Mouse (Mus musculus) R1 (cell line): ENCODE measurements at regions not wholly inside any gene's neighbourhood (a gene's known extent, or its start where the extent isn't known, plus 50 kb on each side); places are given as distances from the start of the nearest gene placed in this dataset.

Experiments
- DNase-seq: peaks from one replicate; pipeline ENCODE4 v3.0.0-alpha.2; 2018; ENCODE audit warnings: low read depth, low spot score

GRCm38 (mm10) chr3:155662280-155662679 lies 569.0 kb downstream of the Lrriq3 start:
- no peak for DNase-seq

DNA sequence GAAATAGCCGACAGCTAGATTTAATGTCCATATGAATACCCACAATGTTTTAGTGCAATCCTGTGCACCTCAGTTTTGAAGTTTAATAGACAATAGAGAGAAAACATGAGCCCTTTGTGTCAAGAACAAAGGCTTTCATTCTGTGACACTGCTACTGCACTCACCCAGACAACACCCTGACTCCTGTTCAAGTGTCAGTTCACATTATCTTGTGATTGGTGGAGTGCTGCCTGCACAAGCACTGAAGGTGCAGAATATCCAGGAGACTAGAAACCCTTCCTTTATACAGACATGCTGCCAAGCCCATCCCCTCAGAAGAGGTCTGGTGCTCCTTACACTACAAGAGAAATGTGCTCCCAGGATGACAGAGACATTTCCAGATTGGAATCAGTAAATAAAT lies 579.3 kb downstream of the Lrriq3 start:
- DNase-seq = no peak

- DNase-seq = no peak
Measured at GRCm38 (mm10) chr3:155680200-155680599, 587.0 kb downstream of the Lrriq3 start.

DNA sequence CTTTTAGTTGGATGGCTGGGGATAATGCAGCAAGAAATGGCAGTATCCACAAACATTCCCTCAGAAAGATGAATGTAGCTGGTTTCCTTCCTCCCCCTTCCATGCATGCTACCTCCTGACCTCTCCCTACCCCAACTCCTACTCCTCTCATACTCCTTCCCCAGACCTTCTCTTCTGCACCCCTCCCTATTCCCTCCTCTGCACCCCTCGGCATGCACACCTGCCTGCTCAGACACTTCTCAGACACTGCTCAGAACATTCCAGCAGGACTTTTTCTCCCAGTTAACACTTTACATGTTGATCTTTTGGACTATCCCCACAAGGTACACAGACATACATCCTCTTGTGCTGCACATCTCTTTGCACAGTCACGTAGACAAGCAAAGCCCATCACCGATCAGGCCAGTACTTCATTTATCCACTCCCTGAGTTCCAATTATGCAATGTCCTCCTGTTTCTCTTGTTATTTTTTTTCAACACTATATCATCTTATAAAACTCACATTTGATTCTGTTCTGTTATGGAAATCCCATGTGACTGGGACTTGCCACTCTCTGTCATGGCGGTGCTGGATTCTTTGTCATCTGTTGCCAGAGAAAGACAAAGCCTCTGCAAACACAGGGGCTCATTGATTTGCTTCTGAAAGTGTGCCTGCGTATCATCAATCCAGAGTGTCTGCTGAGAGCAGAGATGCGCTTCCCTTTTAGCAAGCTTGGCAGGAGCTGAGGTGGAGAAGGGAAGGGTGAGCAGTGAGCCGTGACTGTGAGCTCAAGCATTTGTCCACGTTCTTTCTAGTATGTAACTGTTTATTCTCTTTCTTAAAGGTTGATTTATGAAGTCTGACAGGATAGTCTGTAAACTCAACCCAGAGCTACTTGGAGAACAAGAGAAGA lies 589.9 kb downstream of the Lrriq3 start:
- no peak for DNase-seq

DNA sequence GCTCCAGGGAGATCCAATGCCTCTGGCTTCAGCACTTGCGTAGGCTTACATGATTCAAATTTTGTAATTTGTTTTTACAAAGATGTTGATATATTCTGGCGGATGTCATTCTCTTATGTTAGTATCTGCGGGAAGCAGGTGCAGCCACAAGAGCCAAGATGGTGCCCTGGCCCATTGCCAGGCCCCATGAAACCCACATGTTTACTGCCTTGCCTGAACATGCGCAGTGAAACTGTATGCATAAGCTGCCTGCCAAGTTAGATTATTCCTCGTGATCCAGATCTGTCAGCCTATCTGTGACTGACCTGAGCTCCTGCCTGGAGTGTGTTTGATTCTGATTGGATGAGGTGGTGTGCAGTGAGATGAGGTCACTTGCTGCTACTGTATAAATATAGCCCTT lies 595.1 kb downstream of the Lrriq3 start:
- DNase-seq = no peak

DNA sequence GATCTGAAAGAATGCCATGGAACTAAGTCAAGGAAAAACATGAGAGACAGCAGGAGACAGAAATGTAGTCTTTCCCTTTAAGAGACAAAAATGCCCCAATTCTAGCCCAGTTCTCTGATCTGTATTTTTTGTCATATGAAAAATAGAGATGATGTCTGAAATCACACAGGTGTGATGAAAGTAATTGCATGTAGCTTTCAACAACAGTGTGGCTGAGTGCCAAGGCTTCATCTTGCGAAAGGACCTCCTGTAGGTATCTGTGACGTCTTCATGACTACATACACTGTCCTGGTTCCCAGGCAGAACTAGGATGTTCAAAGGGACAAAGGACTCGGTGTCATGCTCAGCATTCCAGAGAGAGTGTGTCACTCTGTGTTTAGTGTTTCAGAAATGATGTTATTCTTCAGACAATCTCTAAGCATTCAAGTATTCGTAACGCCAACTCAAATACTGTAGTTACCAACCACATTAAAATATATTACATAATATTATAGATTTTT lies 629.8 kb downstream of the Lrriq3 start:
- DNase-seq = no peak

- DNase-seq = no peak
Measured at GRCm38 (mm10) chr3:155742421-155742820, 649.2 kb downstream of the Lrriq3 start.

- peak; percentile 83 for DNase-seq
Measured at GRCm38 (mm10) chr3:155746601-155747000, 653.4 kb downstream of the Lrriq3 start.

GRCm38 (mm10) chr3:155747511-155747910 lies 654.3 kb downstream of the Lrriq3 start:
- no peak for DNase-seq

DNA sequence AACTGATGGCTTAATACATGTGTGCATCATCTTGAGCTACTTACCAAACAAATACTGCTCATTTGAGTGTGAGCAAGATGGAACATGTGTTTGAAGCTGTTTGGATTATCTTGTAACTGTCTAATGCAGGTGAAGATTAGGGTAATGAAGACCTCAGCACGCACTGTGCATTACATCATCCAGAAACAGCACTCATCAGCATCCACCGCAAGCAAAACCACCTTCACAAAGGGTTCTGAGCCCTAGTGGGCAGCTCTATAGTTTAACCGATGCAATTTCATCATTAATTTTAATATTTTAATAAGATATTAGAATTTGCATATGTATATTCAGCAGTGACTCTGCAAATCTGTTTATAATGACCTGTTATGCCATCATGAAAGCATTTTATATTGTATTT lies 664.1 kb downstream of the Lrriq3 start:
- no peak for DNase-seq

DNA sequence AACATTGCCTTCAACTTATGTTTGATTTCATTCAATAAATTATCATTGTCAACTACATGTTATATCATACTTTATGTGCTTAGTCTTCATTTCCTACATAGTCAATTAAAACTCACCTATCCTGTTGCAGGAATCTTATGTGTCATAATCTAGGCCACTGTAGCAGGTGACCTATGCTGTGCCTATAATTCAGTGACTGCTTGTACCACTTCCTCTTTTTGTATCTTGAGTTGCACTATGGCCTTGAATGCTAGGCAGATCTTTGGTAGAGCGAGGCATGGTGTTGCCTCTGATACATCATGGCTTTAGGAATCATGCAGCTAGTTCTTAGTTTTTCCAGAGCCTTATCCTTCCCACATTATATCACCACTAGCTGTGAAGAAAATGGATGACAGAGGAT lies 682.8 kb downstream of the Lrriq3 start:
- DNase-seq = no peak

GRCm38 (mm10) chr3:155777025-155777424 lies 683.8 kb downstream of the Lrriq3 start:
- no peak for DNase-seq

GRCm38 (mm10) chr3:155815693-155816092 lies 722.5 kb downstream of the Lrriq3 start:
- DNase-seq = no peak

- no peak for DNase-seq
Measured at GRCm38 (mm10) chr3:155824863-155825262, 731.6 kb downstream of the Lrriq3 start.

DNA sequence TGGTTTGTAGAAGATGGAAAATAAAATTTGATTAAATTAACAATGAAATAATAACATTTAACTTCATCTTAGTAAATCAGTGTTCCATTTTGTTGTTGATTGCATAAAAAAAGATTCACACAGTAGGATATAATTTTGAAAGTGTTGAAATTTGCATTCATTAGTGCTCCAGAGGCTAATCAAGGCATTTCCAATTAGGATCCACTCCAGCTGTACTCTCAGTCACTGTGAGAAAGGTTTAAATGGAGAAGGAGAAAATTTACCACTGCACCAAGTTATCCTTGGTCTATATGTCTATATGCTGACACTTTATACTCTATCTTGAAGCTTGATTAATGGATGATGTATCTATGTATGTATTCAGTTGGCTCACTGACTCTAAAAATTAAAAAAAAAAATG lies 695.3 kb upstream of the Negr1 start:
- DNase-seq = no peak

- DNase-seq = no peak
Measured at GRCm38 (mm10) chr3:155875696-155876095, 685.9 kb upstream of the Negr1 start.

DNA sequence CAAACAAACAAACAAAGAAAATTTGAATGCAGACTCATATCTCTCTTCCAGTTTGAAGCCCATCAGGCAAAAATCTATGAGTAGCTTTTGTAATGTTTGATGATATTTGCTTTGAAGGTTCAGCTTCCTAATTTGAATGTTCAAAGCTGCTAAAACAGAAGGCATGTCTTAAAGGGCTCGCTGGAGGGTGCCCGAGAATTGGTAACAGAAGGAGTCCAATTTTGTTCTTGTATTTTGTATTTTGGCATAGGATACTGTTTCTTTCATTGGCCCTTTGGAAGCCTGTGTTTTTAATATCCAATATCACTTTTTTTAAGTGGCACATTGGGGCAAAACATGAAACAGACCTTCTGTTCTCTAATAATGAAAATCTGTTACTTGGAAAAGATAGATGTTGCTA lies 683.2 kb upstream of the Negr1 start:
- no peak for DNase-seq

- DNase-seq = no peak
Measured at GRCm38 (mm10) chr3:155880722-155881121, 680.9 kb upstream of the Negr1 start.

DNA sequence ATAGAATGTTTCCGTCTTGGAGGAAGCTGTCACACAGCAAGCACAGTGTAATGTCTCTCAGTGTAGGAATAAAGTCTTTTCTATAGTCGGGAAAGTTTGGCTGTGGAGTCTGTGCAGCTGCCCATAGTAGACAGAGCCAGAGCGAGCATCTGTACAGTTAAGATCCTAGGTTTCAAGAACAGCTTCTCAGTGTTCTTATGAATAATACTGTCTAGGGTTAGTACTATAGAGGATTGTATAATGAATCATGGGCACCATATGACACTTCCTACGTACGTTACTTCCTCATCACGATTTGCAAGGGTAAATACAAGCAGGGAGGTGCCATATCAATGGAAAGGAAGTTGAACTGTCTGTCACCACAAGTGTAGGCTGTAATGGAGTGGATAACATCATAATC lies 645.6 kb upstream of the Negr1 start:
- no peak for DNase-seq

GRCm38 (mm10) chr3:155942896-155943295 lies 618.7 kb upstream of the Negr1 start:
- no peak for DNase-seq

- no peak for DNase-seq
Measured at GRCm38 (mm10) chr3:155944042-155944735, 617.4 kb upstream of the Negr1 start.

- no peak for DNase-seq
Measured at GRCm38 (mm10) chr3:155945188-155945587, 616.4 kb upstream of the Negr1 start.

GRCm38 (mm10) chr3:155962496-155962895 lies 599.1 kb upstream of the Negr1 start:
- peak; percentile 79 for DNase-seq
